Mouse (Mus musculus) brain, embryonic 14.5 days (tissue): Measurements from ENCODE around the gene Ctrc. TPM values are rescaled to one million over a fixed set of nuclear protein-coding genes. Genes with fewer than 3 reads are reported as not detected.

Experiments
- DNase-seq: peaks from one replicate; pipeline ENCODE4 v3.0.0-alpha.2; 2011; ENCODE audit warnings: low read depth
- CTCF ChIP-seq: fragments of 200-500 bp; IDR thresholded peaks from 2 replicates; pipeline ENCODE4 v1.5.1; 2012; ENCODE audit warnings: inconsistent platforms, mild to moderate bottlenecking, moderate library complexity, borderline replicate concordance; ENCODE audit not compliant: insufficient read depth, insufficient read length; ENCODE audit errors: extremely low read depth
- POLR2A ChIP-seq: fragments of 200-500 bp; IDR thresholded peaks from 2 replicates; pipeline ENCODE4 v1.6.1; 2012; ENCODE audit warnings: mild to moderate bottlenecking, inconsistent platforms, borderline replicate concordance; ENCODE audit not compliant: poor library complexity, insufficient read depth, insufficient read length, severe bottlenecking; ENCODE audit errors: extremely low read depth
- polyA plus RNA-seq: library from polyadenylated mRNA; depleted of rRNA; stranded (reverse); fragments of >200 nt; gene quantifications from 2 replicates; pipeline ENCODE4 v1.2.3, GENCODE M21; 2012

Ctrc gene
- polyA plus RNA-seq, 1 experiment = not detected

GRCm38 (mm10) chr4:141874601-141875460, 28.7 kb upstream of the Ctrc start, which contains the start of gene Efhd2:
Gene Efhd2 (minus strand): TSS chr4:141874920.
- TF ChIP-seq POLR2A (peak; percentile 93), CTCF (no peak)
- DNase-seq = peak; percentile 88

- DNase-seq = no peak
- TF ChIP-seq POLR2A (no peak), CTCF (no peak)
These were observed 28.0 kb upstream of the Ctrc start for GRCm38 (mm10) chr4:141874111-141874600.

DNA sequence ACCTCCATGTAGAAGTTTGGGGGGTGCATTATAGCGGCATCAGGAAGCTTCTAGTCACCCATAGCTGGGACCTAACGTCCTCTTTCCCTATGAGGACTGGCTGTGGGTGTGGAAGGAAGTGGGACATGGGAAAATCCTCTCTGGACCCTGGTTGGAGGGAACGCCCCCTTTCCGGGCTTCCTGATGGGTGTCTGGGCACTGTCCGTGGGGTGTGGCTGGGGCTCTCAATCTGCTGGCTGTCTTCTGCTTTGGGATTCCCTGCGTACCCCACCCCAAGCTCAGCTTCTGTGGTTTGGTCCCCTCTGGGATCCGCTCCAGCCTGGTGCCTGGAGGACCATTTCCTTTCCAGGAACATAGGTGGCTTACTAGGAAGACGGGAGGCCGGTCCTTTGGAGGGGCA, 26.8 kb upstream of the Ctrc start:
- no peak for TF ChIP-seq CTCF
- no peak for TF ChIP-seq POLR2A
- no peak for DNase-seq

DNA sequence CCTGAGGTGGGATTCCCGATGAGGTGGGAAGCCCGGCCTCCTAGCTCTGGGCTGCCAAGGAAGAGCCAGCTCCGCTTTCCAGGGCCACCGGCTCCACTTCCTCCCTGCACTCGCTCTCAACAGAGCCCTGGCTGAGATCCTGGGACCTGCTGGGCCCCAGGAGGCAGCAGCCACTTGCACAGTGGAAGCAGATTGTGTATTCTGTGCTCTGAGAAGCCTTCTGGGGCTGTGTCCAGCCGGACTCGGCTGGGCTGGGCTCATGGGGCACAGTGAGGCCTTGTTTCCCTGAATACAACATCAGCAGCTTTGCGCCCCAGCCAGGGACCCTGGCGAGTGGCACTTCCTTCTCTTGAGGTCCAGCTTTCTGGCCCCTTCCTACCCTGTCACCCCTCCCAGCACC, 25.8 kb upstream of the Ctrc start:
- DNase-seq = peak; percentile 73
- TF ChIP-seq POLR2A (no peak), CTCF (no peak)

DNA sequence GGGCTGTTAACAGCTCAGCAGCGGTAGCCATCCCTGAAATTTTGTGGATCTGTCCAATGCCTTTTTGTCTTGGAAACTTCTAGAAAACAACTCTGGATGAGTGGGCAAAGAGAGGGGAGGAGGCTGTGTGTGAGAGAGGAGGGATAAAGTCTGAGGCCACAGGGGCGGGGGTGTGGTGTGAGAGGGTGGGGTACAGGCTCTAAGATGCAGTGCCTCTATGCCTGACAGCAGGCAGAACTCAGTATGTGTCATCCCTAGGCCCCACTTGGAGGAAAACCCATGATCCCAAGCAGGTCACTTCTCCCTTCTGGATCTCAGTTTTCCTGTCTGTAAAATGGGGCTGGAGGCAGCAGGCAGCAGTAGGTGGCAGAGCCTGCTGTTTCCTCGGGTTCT, 25.2 kb upstream of the Ctrc start:
- no peak for TF ChIP-seq POLR2A
- TF ChIP-seq CTCF = no peak
- no peak for DNase-seq

- TF ChIP-seq POLR2A = no peak
- TF ChIP-seq CTCF = no peak
- peak; percentile 73 for DNase-seq
These were observed 24.6 kb upstream of the Ctrc start for GRCm38 (mm10) chr4:141870666-141871332.

GRCm38 (mm10) chr4:141869436-141870215, 23.5 kb upstream of the Ctrc start:
- DNase-seq = no peak
- no peak for TF ChIP-seq CTCF
- no peak for TF ChIP-seq POLR2A

- no peak for TF ChIP-seq POLR2A
- no peak for TF ChIP-seq CTCF
- DNase-seq = peak; percentile 38
These were observed 21.9 kb upstream of the Ctrc start for GRCm38 (mm10) chr4:141868051-141868450.

- DNase-seq = peak; percentile 92
- TF ChIP-seq CTCF (no peak), POLR2A (no peak)
These were observed 21.3 kb upstream of the Ctrc start for GRCm38 (mm10) chr4:141867498-141867897.

- no peak for TF ChIP-seq POLR2A
- peak; percentile 91 for DNase-seq
These were observed 20.9 kb upstream of the Ctrc start for GRCm38 (mm10) chr4:141866933-141867490.

DNA sequence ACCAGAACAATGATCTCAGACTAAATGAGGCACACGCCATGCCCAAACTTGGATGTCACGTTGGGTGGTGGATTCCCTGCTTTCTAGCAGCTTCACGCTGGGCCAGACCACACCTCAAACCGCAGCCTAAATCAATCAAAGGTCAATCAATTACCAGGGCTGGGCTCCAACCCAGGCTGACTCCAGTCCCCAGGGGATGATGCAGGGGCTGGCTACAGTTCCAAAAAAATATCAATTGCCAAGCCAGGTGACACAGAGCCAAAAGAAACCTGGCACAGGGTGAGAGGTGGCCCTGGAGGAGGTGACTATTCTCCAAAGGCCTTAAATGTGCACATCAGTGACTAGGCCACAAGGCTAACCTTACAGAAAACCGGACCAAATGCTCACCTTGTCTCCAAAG, 19.4 kb upstream of the Ctrc start:
- DNase-seq = no peak

More for the DNA sequence above, 19.4 kb upstream of the Ctrc start:
- no peak for TF ChIP-seq POLR2A
- TF ChIP-seq CTCF = no peak
